Mouse (Mus musculus) heart, postnatal 0 days (tissue): ENCODE results near the gene Metrnl. TPM values are rescaled to one million over a fixed set of nuclear protein-coding genes. Genes with fewer than 3 reads are reported as not detected.

ENCODE experiments used
- ATAC-seq: fragments of 200-750 bp; cut with Nextera tagmentation; 2 replicates; pipeline ENCODE4 v1.8.0; 2017; ENCODE audit warnings: low read depth, moderate number of reproducible peaks, moderate library complexity; ENCODE audit not compliant: insufficient read depth
- DNase-seq: peaks from one replicate; pipeline ENCODE4 v3.0.0-alpha.2; 2016; ENCODE audit warnings: low spot score
- H3K27ac ChIP-seq: fragments of 300-500 bp; sonication (generic); 2 replicates; pipeline ENCODE4 v1.5.1; 2014; ENCODE audit warnings: low read depth, mild to moderate bottlenecking
- H3K27me3 ChIP-seq: fragments of 300-500 bp; sonication (generic); 2 replicates; pipeline ENCODE4 v1.6.1; 2014; ENCODE audit warnings: low read length, mixed read lengths; ENCODE audit not compliant: control insufficient read depth, insufficient read depth
- H3K36me3 ChIP-seq: fragments of 300-500 bp; sonication (generic); replicated peaks from 2 replicates; pipeline ENCODE4 v1.6.1; 2014; ENCODE audit warnings: low read length, mixed read lengths; ENCODE audit not compliant: control insufficient read depth, insufficient read depth
- H3K4me1 ChIP-seq: fragments of 300-500 bp; sonication (generic); 2 replicates; pipeline ENCODE4 v1.6.1; 2014; ENCODE audit warnings: antibody characterized with exemption; ENCODE audit not compliant: control insufficient read depth, insufficient read depth
- H3K4me2 ChIP-seq: fragments of 300-500 bp; sonication (generic); 2 replicates; pipeline ENCODE4 v1.6.1; 2014; ENCODE audit warnings: low read depth, mild to moderate bottlenecking, low read length, moderate library complexity
- H3K4me3 ChIP-seq: fragments of 300-500 bp; sonication (generic); 2 replicates; pipeline ENCODE4 v1.5.1; 2014; ENCODE audit warnings: low read depth, low read length
- H3K9ac ChIP-seq: fragments of 300-500 bp; sonication (generic); replicated peaks from 2 replicates; pipeline ENCODE4 v1.6.1; 2014; ENCODE audit warnings: low read depth, low read length, mixed read lengths
- H3K9me3 ChIP-seq: fragments of 300-500 bp; sonication (generic); replicated peaks from 2 replicates; pipeline ENCODE4 v1.6.1; 2016; ENCODE audit warnings: low read length; ENCODE audit not compliant: control insufficient read depth
- CTCF ChIP-seq: IDR thresholded peaks from 2 replicates; pipeline ENCODE4 v1.5.1; 2016; ENCODE audit warnings: antibody characterized with exemption, control low read depth, low read depth
- EP300 ChIP-seq: IDR thresholded peaks from 2 replicates; pipeline ENCODE4 v1.6.1; 2016; ENCODE audit warnings: antibody characterized with exemption, low read depth
- WGBS: fragments of 180-500 bp; shearing (Covaris S2); extraction: QIAGEN DNeasy Blood & Tissue Kit; methylation state at CpG from one replicate; pipeline ENCODE4 v1.1.7; 2014; 5-methylcytosine and 5-hydroxymethylcytosine counted together
- polyA plus RNA-seq: library from polyadenylated mRNA; unstranded; fragments of >200 nt; fragmentation: Nextera tagmentation; extraction: Ambion mirVana; gene quantifications from 2 replicates; pipeline ENCODE4 v1.2.1, GENCODE M21; 2015
- total RNA-seq: library from RNA; depleted of rRNA; stranded (reverse); fragments of >200 nt; gene quantifications from 2 replicates; pipeline ENCODE4 v1.2.3, GENCODE M21; 2014; ENCODE audit warnings: low replicate concordance

Gene Metrnl
- total and polyA plus RNA-seq, 2 experiments from 2014 or later: 17.3 to 27.9 TPM

GRCm38 (mm10) chr11:121661116-121661515, 40.2 kb upstream of the Metrnl start:
- DNase-seq: no peak
- Histone ChIP-seq H3K27ac (no peak overlapping the region), H3K4me1 (no peaks in the 10 kb centered on the region; the same call in 1 of the 2 replicates), H3K4me3 (no peak overlapping the region), H3K4me2 (no peak overlapping the region), H3K27me3 (no peaks in the 10 kb centered on the region), H3K36me3 (peaks cover 12% of the 10 kb centered on the region), H3K9ac (no peak overlapping the region), H3K9me3 (no peaks in the 10 kb centered on the region)
- ATAC-seq: no peak
- TF ChIP-seq EP300 (no peak), CTCF (no peak)
- WGBS: 73% methylated on average over 2 of the region's 2 CpGs

GRCm38 (mm10) chr11:121667541-121667940, 33.8 kb upstream of the Metrnl start:
- no peak overlapping the region for H3K4me3 ChIP-seq
- no peak overlapping the region for H3K4me2 ChIP-seq
- peaks cover 21% of the 10 kb centered on the region for H3K36me3 ChIP-seq
- DNase-seq: no peak
- no peak for TF ChIP-seq CTCF
- TF ChIP-seq EP300: no peak
- H3K27me3 ChIP-seq: no peaks in the 10 kb centered on the region
- 0 out of 2 replicates have a peak, but pooled peaks cover 4% of the 10 kb centered on the region for H3K4me1 ChIP-seq
- H3K9ac ChIP-seq: no peak overlapping the region
- H3K27ac ChIP-seq: no peak overlapping the region
- no peak for ATAC-seq
- no peaks in the 10 kb centered on the region for H3K9me3 ChIP-seq
- 93% methylated on average over 4 of the region's 4 CpGs for WGBS

GRCm38 (mm10) chr11:121668776-121669175, 32.6 kb upstream of the Metrnl start:
- H3K4me1 ChIP-seq: 0 out of 2 replicates have a peak, but pooled peaks cover 4% of the 10 kb centered on the region
- no peak overlapping the region for H3K4me3 ChIP-seq
- H3K4me2 ChIP-seq: no peak overlapping the region
- no peak overlapping the region for H3K9ac ChIP-seq
- ATAC-seq (no peak), DNase-seq (no peak)
- no peaks in the 10 kb centered on the region for H3K9me3 ChIP-seq
- 75% methylated on average over 5 of the region's 5 CpGs for WGBS
- H3K27ac ChIP-seq: no peak overlapping the region
- no peaks in the 10 kb centered on the region for H3K27me3 ChIP-seq
- TF ChIP-seq EP300 (no peak), CTCF (no peak)
- peaks cover 17% of the 10 kb centered on the region for H3K36me3 ChIP-seq

GRCm38 (mm10) chr11:121670926-121671325, 30.4 kb upstream of the Metrnl start:
- H3K9me3 ChIP-seq: 0 out of 2 replicates have a peak, but pooled peaks cover 2% of the 10 kb centered on the region
- H3K4me2 ChIP-seq: no peak overlapping the region
- ATAC-seq: no peak
- H3K27ac ChIP-seq: no peak overlapping the region
- H3K4me1 ChIP-seq: 0 out of 2 replicates have a peak, but pooled peaks cover 4% of the 10 kb centered on the region
- H3K4me3 ChIP-seq: no peak overlapping the region
- WGBS: 97% methylated on average over 5 of the region's 5 CpGs
- no peak for DNase-seq
- no peak for TF ChIP-seq EP300
- TF ChIP-seq CTCF: no peak
- peaks cover 10% of the 10 kb centered on the region for H3K36me3 ChIP-seq
- no peak overlapping the region for H3K9ac ChIP-seq
- H3K27me3 ChIP-seq: no peaks in the 10 kb centered on the region

- DNase-seq (no peak), ATAC-seq (no peak)
- under 1% methylated on average over 21 of the region's 22 CpGs for WGBS
Measured at GRCm38 (mm10) chr11:121672312-121672989, 28.9 kb upstream of the Metrnl start.

More at GRCm38 (mm10) chr11:121672312-121672989, 28.9 kb upstream of the Metrnl start:
- Histone ChIP-seq H3K4me1 (0 out of 2 replicates have a peak, but pooled peaks cover 4% of the 10 kb centered on the region), H3K4me3 (peak overlapping the region; percentile 59), H3K9me3 (0 out of 2 replicates have a peak, but pooled peaks cover 4% of the 10 kb centered on the region), H3K27me3 (no peaks in the 10 kb centered on the region), H3K9ac (peak overlapping the region; percentile 49), H3K36me3 (peaks cover 10% of the 10 kb centered on the region), H3K27ac (peak overlapping the region; percentile 88), H3K4me2 (peak overlapping the region; percentile 81)
- TF ChIP-seq EP300: no peak
- TF ChIP-seq CTCF: no peak; the same call in 1 of the 2 replicates
